Mouse (Mus musculus): Measurements from ENCODE around the gene Rsad2.
A peak's percentile ranks its signal among the peaks of the same experiment; 100 is the strongest.

Rsad2 gene

GRCm38 (mm10) chr12:26399391-26399790, 56.9 kb downstream of the Rsad2 start:
- no peak for DNase-seq

GRCm38 (mm10) chr12:26398597-26398996, 57.7 kb downstream of the Rsad2 start:
- peak; percentile 59 to 67 for DNase-seq

GRCm38 (mm10) chr12:26394485-26395470, 61.5 kb downstream of the Rsad2 start:
- no peak for DNase-seq

- DNase-seq, result no peak
Measured at GRCm38 (mm10) chr12:26393291-26393690, 63.0 kb downstream of the Rsad2 start.
